Mouse (Mus musculus) A20 (cell line): Measurements from ENCODE around the gene Evx1.
"Not testable (repeated sequence)": the region's sequence is repeated elsewhere in the genome, so short reads cannot be mapped to it uniquely, and the experiment has no call there.

Source experiments
- DNase-seq: peaks from one replicate; pipeline ENCODE4 v3.0.0-alpha.2; 2011; ENCODE audit warnings: low read depth, low spot score

The Evx1 gene

GRCm38 (mm10) chr6:52320966-52321825, 7.9 kb downstream of the Evx1 start:
- DNase-seq: no peak

GRCm38 (mm10) chr6:52321826-52322315, 8.6 kb downstream of the Evx1 start:
- DNase-seq: no peak

GRCm38 (mm10) chr6:52322721-52323215, 9.5 kb downstream of the Evx1 start:
- DNase-seq: no peak

- DNase-seq: no peak
Observed at GRCm38 (mm10) chr6:52323292-52323691, 10.0 kb downstream of the Evx1 start.

- no peak for DNase-seq
Observed at GRCm38 (mm10) chr6:52324061-52324460, 10.8 kb downstream of the Evx1 start.

GRCm38 (mm10) chr6:52346816-52347215, 33.5 kb downstream of the Evx1 start:
- not testable (repeated sequence) for DNase-seq

GRCm38 (mm10) chr6:52366021-52366420, 52.7 kb downstream of the Evx1 start:
- DNase-seq: no peak

- DNase-seq: no peak
Observed at GRCm38 (mm10) chr6:52366533-52366932, 53.2 kb downstream of the Evx1 start.

- DNase-seq: no peak
Observed at GRCm38 (mm10) chr6:52367067-52367466, 53.8 kb downstream of the Evx1 start.
